Mouse (Mus musculus): ENCODE results near the gene Thnsl1. TPM values are rescaled to one million over a fixed set of nuclear protein-coding genes. Genes with fewer than 3 reads are reported as not detected.
A peak's percentile ranks its signal among the peaks of the same experiment; 100 is the strongest.
"Not testable (repeated sequence)": the region's sequence is repeated elsewhere in the genome, so short reads cannot be mapped to it uniquely, and the experiment has no call there.

The Thnsl1 gene
- polyA plus RNA-seq, 1 experiment = 15.4 TPM

GRCm38 (mm10) chr2:21205831-21206159 is 271 bp downstream of the Thnsl1 start:
- TF ChIP-seq CTCF (IDR thresholded peaks at IDR 0.05; ENCODE audit: borderline replicate concordance, extremely low read depth, insufficient read depth, insufficient read length) = no peak
- no peak for TF ChIP-seq POLR2A (IDR thresholded peaks at IDR 0.05; ENCODE audit: borderline replicate concordance, extremely low read depth, insufficient read depth, insufficient read length, poor library complexity, severe bottlenecking)
- no peak for DNase-seq (ENCODE audit: low read depth)

- no peak for DNase-seq (ENCODE audit: low read depth)
- TF ChIP-seq CTCF (IDR thresholded peaks at IDR 0.05; ENCODE audit: borderline replicate concordance, extremely low read depth, insufficient read depth, insufficient read length) (no peak), POLR2A (IDR thresholded peaks at IDR 0.05; ENCODE audit: borderline replicate concordance, extremely low read depth, insufficient read depth, insufficient read length, poor library complexity, severe bottlenecking) (no peak)
These were observed 754 bp downstream of the Thnsl1 start for GRCm38 (mm10) chr2:21206278-21206677.

DNA sequence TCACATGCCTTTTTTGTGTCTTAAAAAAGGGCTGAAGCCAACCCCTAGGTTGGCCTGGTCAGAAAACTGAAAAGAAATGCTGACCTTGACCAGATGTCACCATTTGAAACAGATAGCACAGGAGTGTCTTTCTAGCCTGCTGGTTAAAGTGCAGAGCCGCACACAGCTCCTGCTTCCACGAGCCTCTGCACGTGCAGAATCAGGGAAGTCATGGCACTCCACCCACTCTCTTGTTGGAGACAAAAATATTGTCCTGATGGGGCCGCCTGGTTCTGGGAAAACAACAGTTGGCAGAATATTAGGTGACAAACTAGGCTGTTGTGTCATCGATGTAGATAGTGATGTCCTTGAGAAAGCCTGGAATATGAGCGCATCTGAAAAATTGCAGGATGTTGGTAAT is 5.8 kb downstream of the Thnsl1 start:
- no peak for TF ChIP-seq CTCF (IDR thresholded peaks at IDR 0.05; ENCODE audit: borderline replicate concordance, extremely low read depth, insufficient read depth, insufficient read length)
- TF ChIP-seq POLR2A (IDR thresholded peaks at IDR 0.05; ENCODE audit: borderline replicate concordance, extremely low read depth, insufficient read depth, insufficient read length, poor library complexity, severe bottlenecking) = no peak
- no peak for DNase-seq (ENCODE audit: low read depth)

DNA sequence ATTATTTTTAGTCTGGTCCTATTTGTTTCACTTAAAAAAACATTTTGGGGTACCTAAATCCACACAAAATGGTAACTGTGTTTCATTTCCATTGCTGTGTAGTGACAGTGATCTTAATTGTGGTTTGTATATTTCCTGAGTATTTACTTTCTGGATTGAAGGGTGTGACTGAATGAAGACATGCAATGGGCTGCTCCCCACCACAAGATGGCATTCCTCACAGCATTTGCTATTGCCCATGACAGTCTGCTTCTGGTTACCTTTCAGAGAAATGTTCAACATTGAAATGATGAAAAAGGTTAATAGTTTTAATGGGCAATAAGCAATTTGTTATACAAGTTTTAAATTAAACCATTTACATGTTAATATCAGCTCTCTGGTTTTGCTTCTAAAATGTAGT is 8.8 kb downstream of the Thnsl1 start:
- TF ChIP-seq CTCF (IDR thresholded peaks at IDR 0.05; ENCODE audit: borderline replicate concordance, extremely low read depth, insufficient read depth, insufficient read length) = peak; percentile 33; the same call in 1 of the 2 replicates
- no peak for TF ChIP-seq POLR2A (IDR thresholded peaks at IDR 0.05; ENCODE audit: borderline replicate concordance, extremely low read depth, insufficient read depth, insufficient read length, poor library complexity, severe bottlenecking)
- peak; percentile 9 for DNase-seq (ENCODE audit: low read depth)

- TF ChIP-seq POLR2A (IDR thresholded peaks at IDR 0.05; ENCODE audit: borderline replicate concordance, extremely low read depth, insufficient read depth, insufficient read length, poor library complexity, severe bottlenecking) (no peak), CTCF (IDR thresholded peaks at IDR 0.05; ENCODE audit: borderline replicate concordance, extremely low read depth, insufficient read depth, insufficient read length) (no peak)
- DNase-seq (ENCODE audit: low read depth) = no peak
These were observed 9.8 kb downstream of the Thnsl1 start for GRCm38 (mm10) chr2:21215284-21215683.

- no peak for DNase-seq (ENCODE audit: low read depth)
- TF ChIP-seq CTCF (IDR thresholded peaks at IDR 0.05; ENCODE audit: borderline replicate concordance, extremely low read depth, insufficient read depth, insufficient read length) (no peak), POLR2A (IDR thresholded peaks at IDR 0.05; ENCODE audit: borderline replicate concordance, extremely low read depth, insufficient read depth, insufficient read length, poor library complexity, severe bottlenecking) (no peak)
These were observed 17.2 kb downstream of the Thnsl1 start for GRCm38 (mm10) chr2:21222453-21223384.

- peak; percentile 6 for DNase-seq (ENCODE audit: low read depth)
- TF ChIP-seq CTCF (IDR thresholded peaks at IDR 0.05; ENCODE audit: borderline replicate concordance, extremely low read depth, insufficient read depth, insufficient read length) = no peak
- no peak for TF ChIP-seq POLR2A (IDR thresholded peaks at IDR 0.05; ENCODE audit: borderline replicate concordance, extremely low read depth, insufficient read depth, insufficient read length, poor library complexity, severe bottlenecking)
These were observed 24.8 kb downstream of the Thnsl1 start for GRCm38 (mm10) chr2:21230276-21230675.

- TF ChIP-seq POLR2A (IDR thresholded peaks at IDR 0.05; ENCODE audit: borderline replicate concordance, extremely low read depth, insufficient read depth, insufficient read length, poor library complexity, severe bottlenecking) (no peak), CTCF (IDR thresholded peaks at IDR 0.05; ENCODE audit: borderline replicate concordance, extremely low read depth, insufficient read depth, insufficient read length) (no peak)
- no peak for DNase-seq (ENCODE audit: low read depth)
These were observed 25.6 kb downstream of the Thnsl1 start for GRCm38 (mm10) chr2:21231147-21231546.

DNA sequence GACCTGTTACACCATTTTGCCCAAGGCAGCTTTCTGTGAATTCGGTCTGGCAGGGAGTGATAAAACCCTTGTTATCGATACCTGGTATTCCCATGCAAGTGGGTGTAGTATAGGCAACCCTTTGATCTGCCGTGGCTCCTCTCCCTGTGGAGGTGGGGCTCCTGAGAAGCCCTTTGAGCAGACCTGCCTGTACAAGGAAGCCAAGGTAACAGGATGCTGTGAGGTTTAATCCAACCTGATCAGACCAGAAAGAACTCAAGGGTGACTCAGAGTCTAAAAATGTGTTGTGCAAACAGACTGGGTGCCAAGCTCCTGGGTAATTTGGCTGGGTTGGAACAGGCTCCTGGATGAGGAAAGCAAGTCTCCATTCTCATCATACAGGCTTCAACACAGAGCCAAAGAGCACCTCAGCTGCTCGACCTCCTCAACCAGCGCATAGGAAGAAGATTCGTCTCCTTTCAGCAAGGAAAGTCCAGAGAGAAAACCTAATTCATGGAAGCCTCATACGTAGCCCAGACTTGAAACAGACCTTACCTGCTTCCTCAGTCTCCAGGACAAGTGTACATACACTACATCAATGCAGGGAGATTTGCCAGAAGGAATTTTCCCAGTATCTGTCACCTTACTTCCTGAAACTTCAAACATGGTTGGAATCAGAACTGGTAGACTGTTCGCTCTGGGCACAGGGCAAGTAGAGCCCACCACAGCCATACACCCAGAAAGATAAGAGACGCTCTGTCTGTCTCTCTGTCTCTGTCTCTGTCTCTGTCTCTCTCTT is 29.5 kb downstream of the Thnsl1 start:
- TF ChIP-seq POLR2A (IDR thresholded peaks at IDR 0.05; ENCODE audit: borderline replicate concordance, extremely low read depth, insufficient read depth, insufficient read length, poor library complexity, severe bottlenecking) = no peak
- TF ChIP-seq CTCF (IDR thresholded peaks at IDR 0.05; ENCODE audit: borderline replicate concordance, extremely low read depth, insufficient read depth, insufficient read length) = no peak
- DNase-seq (ENCODE audit: low read depth) = no peak

DNA sequence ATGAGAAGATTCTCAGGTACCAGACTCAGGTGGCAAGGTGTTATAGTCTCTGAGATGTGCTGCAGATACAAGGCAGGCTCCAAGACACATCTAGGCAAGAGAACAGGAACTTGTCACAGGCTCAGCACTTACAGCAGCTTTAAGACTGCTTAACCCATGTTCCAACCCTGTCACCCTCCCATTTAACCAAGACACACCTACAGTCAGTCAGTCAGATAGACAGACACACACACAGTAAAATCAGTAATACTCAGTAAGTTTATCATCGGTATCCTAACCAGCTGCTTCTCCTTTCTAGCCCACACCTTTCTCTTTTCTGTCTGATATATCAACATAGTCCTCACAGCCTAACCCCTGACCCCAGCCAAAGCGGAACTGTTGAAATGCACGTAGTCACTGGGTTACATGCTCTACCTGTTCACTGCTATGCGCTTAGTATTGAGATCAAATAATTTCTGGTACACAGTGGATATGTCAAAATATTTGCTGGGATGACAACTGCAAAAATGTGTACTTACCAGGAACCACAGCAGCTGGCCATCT is 30.4 kb downstream of the Thnsl1 start:
- TF ChIP-seq CTCF (IDR thresholded peaks at IDR 0.05; ENCODE audit: borderline replicate concordance, extremely low read depth, insufficient read depth, insufficient read length) = no peak
- no peak for TF ChIP-seq POLR2A (IDR thresholded peaks at IDR 0.05; ENCODE audit: borderline replicate concordance, extremely low read depth, insufficient read depth, insufficient read length, poor library complexity, severe bottlenecking)
- no peak for DNase-seq (ENCODE audit: low read depth)

DNA sequence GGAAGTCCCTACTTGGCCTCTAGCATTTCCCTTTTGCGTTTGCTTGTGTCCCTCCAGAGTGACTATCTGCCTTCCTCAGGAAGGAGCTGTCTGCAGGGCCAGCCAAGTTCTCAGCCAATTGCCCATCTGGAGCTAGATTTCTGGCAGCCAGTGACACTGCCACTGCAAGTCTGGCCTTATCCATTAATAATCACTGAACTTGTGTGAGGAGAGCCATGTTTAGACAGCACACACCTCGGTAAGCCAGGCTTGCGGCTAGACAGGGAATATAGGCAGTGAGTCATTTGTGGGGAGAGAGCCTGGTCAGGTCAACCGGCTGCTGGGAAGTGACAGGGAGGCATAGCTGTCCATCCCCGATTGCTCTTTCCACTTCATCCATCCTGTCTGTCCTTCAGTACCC is 31.3 kb downstream of the Thnsl1 start:
- peak; percentile 10 for DNase-seq (ENCODE audit: low read depth)
- TF ChIP-seq CTCF (IDR thresholded peaks at IDR 0.05; ENCODE audit: borderline replicate concordance, extremely low read depth, insufficient read depth, insufficient read length) (no peak), POLR2A (IDR thresholded peaks at IDR 0.05; ENCODE audit: borderline replicate concordance, extremely low read depth, insufficient read depth, insufficient read length, poor library complexity, severe bottlenecking) (no peak)

DNA sequence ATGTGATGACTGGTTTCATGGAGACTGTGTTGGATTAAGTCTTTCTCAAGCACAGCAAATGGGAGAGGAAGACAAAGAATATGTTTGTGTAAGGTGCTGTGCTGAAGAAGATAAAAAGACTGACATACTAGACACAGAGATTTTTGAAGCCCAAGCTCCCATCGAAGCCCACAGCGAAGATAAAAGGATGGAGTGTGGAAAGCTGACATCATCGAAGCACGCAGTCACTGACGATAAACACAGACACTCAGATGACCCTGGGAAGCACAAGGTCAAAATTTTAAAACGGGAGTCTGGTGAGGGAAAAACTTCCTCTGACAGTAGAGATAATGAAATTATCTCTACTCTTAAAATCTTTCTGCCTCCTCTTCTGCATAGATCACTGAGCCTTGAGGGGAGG is 38.6 kb downstream of the Thnsl1 start:
- DNase-seq (ENCODE audit: low read depth) = not testable (repeated sequence)

Measured in brain, embryonic 14.5 days (tissue).